Mouse (Mus musculus): ENCODE results near the gene Slc4a8. TPM values are rescaled to one million over a fixed set of nuclear protein-coding genes. Genes with fewer than 3 reads are reported as not detected.
"Not testable (repeated sequence)": the region's sequence is repeated elsewhere in the genome, so short reads cannot be mapped to it uniquely, and the experiment has no call there.

Gene Slc4a8
- polyA plus RNA-seq, 1 experiment, result 1.2 TPM

DNA sequence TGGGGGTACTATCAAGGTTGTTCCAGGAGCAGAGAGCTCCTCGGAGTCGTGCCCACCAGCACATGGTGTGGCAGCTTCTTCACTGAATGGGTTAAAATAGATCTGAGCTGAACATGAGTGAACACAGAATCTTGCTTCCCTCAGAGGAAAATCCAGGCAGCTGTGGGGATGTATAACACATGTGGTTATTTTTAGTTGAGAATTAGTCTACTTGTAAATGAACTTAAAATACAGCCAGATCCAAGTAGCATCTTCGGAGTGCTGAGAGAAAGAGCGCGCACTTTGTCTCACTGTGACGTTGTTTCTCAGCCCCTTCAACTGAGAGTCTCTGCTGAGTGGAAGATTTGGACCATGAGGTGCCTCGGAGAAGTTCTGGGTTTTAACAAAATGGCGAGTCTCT lies 53.8 kb downstream of the Slc4a8 start:
- Histone ChIP-seq H3K4me1 (ENCODE audit: control insufficient read depth, insufficient read depth, low read length) (no peaks in the 10 kb centered on the region), H3K27ac (ENCODE audit: insufficient read depth, low read length) (no peak overlapping the region), H3K4me3 (ENCODE audit: insufficient read depth, low read length) (no peak overlapping the region)
- TF ChIP-seq POLR2A (IDR thresholded peaks at IDR 0.05; ENCODE audit: low read depth, low read length), result no peak
- TF ChIP-seq CTCF (IDR thresholded peaks at IDR 0.05; ENCODE audit: borderline replicate concordance, insufficient read depth, low read length), result no peak

DNA sequence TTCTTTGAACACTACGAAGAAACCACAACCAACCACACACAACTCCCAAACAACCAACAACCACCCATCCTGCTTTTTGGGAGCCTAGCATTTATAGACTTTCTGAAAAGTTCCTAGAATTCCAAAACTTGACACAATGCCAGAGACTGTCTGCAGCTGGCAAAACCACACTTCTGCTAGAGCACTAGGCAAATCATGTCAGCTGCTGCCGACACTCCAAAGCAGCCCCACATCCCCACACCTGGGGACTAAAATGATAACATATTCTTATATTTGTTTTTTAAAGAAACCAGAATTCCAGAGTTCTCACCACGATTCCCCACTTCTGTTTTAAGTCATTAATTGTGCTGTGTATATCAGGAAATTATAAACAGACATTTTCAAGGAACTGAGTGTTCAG lies 57.3 kb downstream of the Slc4a8 start:
- no peak overlapping the region for H3K4me3 ChIP-seq (ENCODE audit: insufficient read depth, low read length)
- TF ChIP-seq CTCF (IDR thresholded peaks at IDR 0.05; ENCODE audit: borderline replicate concordance, insufficient read depth, low read length) (no peak), POLR2A (IDR thresholded peaks at IDR 0.05; ENCODE audit: low read depth, low read length) (no peak)
- H3K27ac ChIP-seq (ENCODE audit: insufficient read depth, low read length), result no peak overlapping the region
- no peaks in the 10 kb centered on the region for H3K4me1 ChIP-seq (ENCODE audit: control insufficient read depth, insufficient read depth, low read length)

DNA sequence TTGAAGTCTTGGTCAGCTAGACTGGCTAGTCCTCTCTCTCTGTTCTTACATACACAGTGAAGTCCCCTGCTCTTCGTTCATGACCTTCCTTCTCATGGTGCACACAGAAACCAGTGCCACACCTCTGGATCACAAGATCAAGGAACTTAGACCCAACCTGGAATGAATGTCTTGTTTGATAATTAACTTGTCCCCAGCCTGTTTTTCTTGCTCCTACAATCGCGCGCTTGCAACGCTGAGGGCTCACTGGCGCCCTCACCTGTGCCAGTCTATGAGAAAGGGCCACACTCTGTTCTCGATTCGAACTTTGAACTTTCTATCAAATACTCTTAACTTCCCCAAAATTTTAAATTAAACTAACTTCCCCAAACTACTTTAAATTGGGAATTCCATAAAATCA lies 60.3 kb downstream of the Slc4a8 start:
- TF ChIP-seq CTCF (IDR thresholded peaks at IDR 0.05; ENCODE audit: borderline replicate concordance, insufficient read depth, low read length) (no peak), POLR2A (IDR thresholded peaks at IDR 0.05; ENCODE audit: low read depth, low read length) (no peak)
- Histone ChIP-seq H3K4me1 (ENCODE audit: control insufficient read depth, insufficient read depth, low read length) (no peaks in the 10 kb centered on the region), H3K4me3 (ENCODE audit: insufficient read depth, low read length) (no peak overlapping the region), H3K27ac (ENCODE audit: insufficient read depth, low read length) (no peak overlapping the region)

DNA sequence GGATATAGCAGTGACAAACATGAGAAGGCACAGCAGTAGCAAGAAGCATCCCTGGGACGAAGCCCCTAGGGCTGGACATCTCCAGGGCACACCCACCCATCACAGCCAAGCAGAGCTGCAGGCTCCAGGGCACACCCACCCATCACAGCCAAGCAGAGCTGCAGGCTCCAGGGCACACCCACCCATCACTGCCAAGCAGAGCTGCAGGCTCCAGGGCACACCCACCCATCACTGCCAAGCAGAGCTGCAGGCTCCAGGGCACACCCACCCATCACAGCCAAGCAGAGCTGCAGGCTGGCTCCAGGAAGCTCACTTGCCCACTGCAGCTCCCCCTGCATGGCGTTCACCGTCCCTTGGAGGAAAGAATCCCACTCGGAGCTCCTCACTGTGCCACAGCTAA lies 60.8 kb downstream of the Slc4a8 start:
- H3K27ac ChIP-seq (ENCODE audit: insufficient read depth, low read length); H3K4me1 ChIP-seq (ENCODE audit: control insufficient read depth, insufficient read depth, low read length); H3K4me3 ChIP-seq (ENCODE audit: insufficient read depth, low read length): not testable (repeated sequence)

DNA sequence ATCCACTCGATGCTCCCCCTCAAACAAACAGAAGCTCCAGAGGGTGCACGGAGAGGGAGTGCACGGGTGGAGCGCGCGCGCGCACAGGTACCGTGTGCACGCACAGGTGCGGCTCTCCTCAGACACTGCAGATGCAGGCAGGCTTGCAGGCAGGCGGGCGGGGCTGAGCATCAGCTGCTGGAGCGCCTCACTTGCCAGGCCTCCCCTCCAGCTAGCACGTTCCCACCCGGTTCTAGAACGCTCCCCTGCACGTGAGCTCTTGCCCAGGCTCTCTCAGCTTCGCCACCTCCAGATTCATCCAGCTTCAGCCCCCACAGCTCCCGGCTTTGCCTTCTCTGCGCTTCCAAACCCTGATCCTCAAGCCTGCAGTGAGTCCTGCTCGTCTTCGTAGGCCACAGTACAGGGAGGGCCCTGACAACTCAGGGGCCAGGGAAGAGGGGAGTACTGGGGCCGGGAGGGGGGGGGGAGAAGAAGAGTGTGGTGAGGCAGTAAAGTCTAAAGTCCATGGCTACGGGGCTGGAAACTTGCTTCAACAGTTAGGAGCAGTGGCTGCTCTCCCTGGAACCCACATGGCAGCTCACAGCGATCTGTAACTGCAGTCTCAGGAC lies 63.8 kb downstream of the Slc4a8 start:
- H3K4me3 ChIP-seq (ENCODE audit: insufficient read depth, low read length), result no peak overlapping the region
- H3K4me1 ChIP-seq (ENCODE audit: control insufficient read depth, insufficient read depth, low read length), result no peaks in the 10 kb centered on the region
- H3K27ac ChIP-seq (ENCODE audit: insufficient read depth, low read length), result no peak overlapping the region
- no peak for TF ChIP-seq POLR2A (IDR thresholded peaks at IDR 0.05; ENCODE audit: low read depth, low read length)
- no peak for TF ChIP-seq CTCF (IDR thresholded peaks at IDR 0.05; ENCODE audit: borderline replicate concordance, insufficient read depth, low read length)

DNA sequence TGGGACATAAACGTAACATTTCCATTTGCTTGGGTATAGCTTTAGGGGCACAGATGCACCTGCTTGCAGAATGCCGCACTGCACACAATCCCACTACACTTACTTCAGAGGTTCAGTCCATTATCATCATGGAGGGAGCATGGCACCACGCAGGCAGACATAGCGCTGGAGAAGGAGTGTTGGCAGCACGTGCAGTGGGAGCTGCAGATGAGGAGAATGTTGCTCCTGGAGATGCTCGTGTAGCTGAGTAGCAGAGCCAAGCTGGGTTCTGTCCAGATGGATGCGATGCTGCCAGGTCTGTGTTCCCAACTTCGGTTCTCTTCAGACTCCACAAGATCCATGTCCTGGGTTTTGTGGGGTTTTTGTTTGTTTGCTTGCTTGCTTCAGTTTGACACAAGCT lies 64.5 kb downstream of the Slc4a8 start:
- TF ChIP-seq CTCF (IDR thresholded peaks at IDR 0.05; ENCODE audit: borderline replicate concordance, insufficient read depth, low read length) (no peak), POLR2A (IDR thresholded peaks at IDR 0.05; ENCODE audit: low read depth, low read length) (no peak)
- Histone ChIP-seq H3K4me3 (ENCODE audit: insufficient read depth, low read length) (no peak overlapping the region), H3K4me1 (ENCODE audit: control insufficient read depth, insufficient read depth, low read length) (no peaks in the 10 kb centered on the region), H3K27ac (ENCODE audit: insufficient read depth, low read length) (no peak overlapping the region)

DNA sequence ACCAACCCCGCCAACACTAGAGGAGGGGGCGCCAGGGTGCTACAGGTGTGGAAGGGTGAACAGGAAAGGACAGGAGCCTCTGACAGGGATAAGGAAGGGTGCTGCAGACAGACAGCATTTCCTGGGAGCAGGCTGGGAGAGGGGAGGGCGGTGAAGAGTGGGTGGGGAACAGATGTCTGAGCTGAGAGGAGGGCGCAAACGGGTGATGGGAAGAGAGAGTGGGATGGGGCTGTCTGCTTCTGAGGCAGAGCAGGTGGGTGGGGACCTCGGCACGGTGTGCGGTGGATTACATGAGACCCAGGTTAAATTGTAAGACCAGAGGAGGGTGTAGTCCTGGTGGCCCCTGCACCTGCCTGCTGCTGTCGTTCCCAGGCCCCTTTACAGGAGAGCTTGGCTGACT lies 68.2 kb downstream of the Slc4a8 start:
- Histone ChIP-seq H3K4me1 (ENCODE audit: control insufficient read depth, insufficient read depth, low read length) (no peaks in the 10 kb centered on the region), H3K27ac (ENCODE audit: insufficient read depth, low read length) (no peak overlapping the region), H3K4me3 (ENCODE audit: insufficient read depth, low read length) (no peak overlapping the region)
- TF ChIP-seq POLR2A (IDR thresholded peaks at IDR 0.05; ENCODE audit: low read depth, low read length), result no peak
- TF ChIP-seq CTCF (IDR thresholded peaks at IDR 0.05; ENCODE audit: borderline replicate concordance, insufficient read depth, low read length), result no peak

DNA sequence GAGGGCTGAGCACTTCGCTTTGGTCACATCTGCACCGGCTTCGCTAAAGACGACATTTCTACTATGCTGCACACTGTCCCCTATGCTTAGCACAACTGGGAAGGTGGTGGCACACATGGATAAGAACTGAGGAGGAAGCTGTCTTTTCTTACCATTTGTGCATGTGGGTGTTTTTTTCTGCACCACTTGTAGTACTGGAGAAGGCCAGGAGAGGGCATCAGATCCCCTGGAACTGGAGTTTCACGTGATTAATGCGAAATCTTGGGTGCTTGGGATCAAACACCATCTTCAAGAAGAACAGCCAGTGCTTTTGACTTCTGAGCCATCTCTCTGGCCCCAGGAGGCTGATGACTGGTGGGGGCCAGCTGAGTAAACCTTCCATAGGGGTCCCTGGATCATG lies 69.1 kb downstream of the Slc4a8 start:
- Histone ChIP-seq H3K4me1 (ENCODE audit: control insufficient read depth, insufficient read depth, low read length) (no peaks in the 10 kb centered on the region), H3K27ac (ENCODE audit: insufficient read depth, low read length) (no peak overlapping the region), H3K4me3 (ENCODE audit: insufficient read depth, low read length) (no peak overlapping the region)
- TF ChIP-seq CTCF (IDR thresholded peaks at IDR 0.05; ENCODE audit: borderline replicate concordance, insufficient read depth, low read length), result no peak
- no peak for TF ChIP-seq POLR2A (IDR thresholded peaks at IDR 0.05; ENCODE audit: low read depth, low read length)

DNA sequence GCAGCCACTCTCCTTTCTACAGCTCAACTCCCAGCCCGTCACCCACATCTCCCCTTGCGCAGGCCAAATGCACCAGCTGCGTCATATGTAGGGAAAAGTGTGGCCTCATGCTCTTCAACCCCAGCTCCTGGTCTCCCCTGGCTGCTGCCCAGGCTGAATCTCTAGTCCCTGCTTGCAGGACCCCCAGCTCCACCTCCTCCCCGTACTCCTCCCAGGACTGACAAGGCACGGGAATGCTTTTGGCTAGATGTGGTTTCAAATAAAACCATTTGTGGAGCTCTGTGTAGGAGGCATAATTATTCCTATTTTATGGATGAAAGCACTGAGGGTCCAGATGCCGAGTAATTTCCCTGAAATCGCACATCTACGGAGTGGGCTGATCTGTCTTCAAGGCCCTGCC lies 70.6 kb downstream of the Slc4a8 start:
- H3K4me3 ChIP-seq (ENCODE audit: insufficient read depth, low read length), result no peak overlapping the region
- no peak overlapping the region for H3K27ac ChIP-seq (ENCODE audit: insufficient read depth, low read length)
- H3K4me1 ChIP-seq (ENCODE audit: control insufficient read depth, insufficient read depth, low read length), result no peaks in the 10 kb centered on the region
- no peak for TF ChIP-seq POLR2A (IDR thresholded peaks at IDR 0.05; ENCODE audit: low read depth, low read length)
- no peak for TF ChIP-seq CTCF (IDR thresholded peaks at IDR 0.05; ENCODE audit: borderline replicate concordance, insufficient read depth, low read length)

DNA sequence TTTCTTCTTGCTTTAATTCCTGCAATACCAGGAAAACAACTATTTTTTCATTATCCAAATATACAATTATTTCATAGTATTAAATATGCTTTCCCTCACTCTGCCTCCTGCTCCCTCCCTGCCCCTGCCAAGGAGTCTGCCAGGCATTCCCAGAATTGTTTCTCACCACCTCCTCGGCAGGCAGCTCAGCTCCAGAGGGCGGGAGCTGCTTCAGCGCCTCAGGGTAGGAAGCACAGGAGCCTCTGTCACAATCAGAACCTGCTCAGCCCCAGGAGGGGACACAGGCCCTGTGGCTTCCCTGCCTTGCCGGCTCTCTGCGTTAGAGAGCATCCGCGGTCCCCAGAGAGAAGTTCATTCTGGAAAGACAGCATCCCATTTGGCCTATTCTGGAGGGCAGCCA lies 71.2 kb downstream of the Slc4a8 start:
- Histone ChIP-seq H3K4me1 (ENCODE audit: control insufficient read depth, insufficient read depth, low read length) (no peaks in the 10 kb centered on the region), H3K27ac (ENCODE audit: insufficient read depth, low read length) (no peak overlapping the region), H3K4me3 (ENCODE audit: insufficient read depth, low read length) (no peak overlapping the region)
- TF ChIP-seq CTCF (IDR thresholded peaks at IDR 0.05; ENCODE audit: borderline replicate concordance, insufficient read depth, low read length) (no peak), POLR2A (IDR thresholded peaks at IDR 0.05; ENCODE audit: low read depth, low read length) (no peak)

DNA sequence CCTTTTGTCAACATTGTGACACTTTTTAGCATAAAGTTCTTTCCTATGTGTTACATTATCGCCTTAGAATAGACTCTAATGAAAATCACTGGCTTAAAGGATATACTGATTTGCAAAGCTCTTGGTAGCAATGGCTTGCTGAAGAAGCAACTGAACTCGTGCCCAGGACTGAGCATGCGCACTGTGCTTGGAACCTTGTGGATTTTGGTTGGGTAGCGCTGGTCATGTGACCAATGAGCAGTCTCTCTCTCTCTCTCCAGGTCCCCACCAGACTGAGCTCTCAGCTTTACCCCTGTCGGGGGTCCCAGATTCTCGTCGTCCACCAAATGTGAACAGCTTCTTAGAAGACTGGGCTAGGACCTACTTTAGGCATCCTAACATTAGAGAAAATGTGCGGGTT lies 75.2 kb downstream of the Slc4a8 start:
- Histone ChIP-seq H3K4me3 (ENCODE audit: insufficient read depth, low read length) (no peak overlapping the region), H3K27ac (ENCODE audit: insufficient read depth, low read length) (no peak overlapping the region), H3K4me1 (ENCODE audit: control insufficient read depth, insufficient read depth, low read length) (no peaks in the 10 kb centered on the region)
- no peak for TF ChIP-seq POLR2A (IDR thresholded peaks at IDR 0.05; ENCODE audit: low read depth, low read length)

Data from embryonic fibroblast, embryonic 13.5 days (primary cell).